Mouse (Mus musculus) MEL (cell line): ENCODE measurements around the gene Cela1. TPM values are rescaled to one million over a fixed set of nuclear protein-coding genes. Genes with fewer than 3 reads are reported as not detected.
A peak's percentile ranks its signal among the peaks of the same experiment; 100 is the strongest.

Experiments
- DNase-seq: peaks from one replicate; pipeline ENCODE4 v3.0.0; 2011; ENCODE audit warnings: low read depth, low spot score
- H3K27ac ChIP-seq: 2 replicates; pipeline ENCODE4 v1.5.1; 2012; ENCODE audit warnings: low read depth, mild to moderate bottlenecking, control low read depth, low read length, moderate library complexity; ENCODE audit not compliant: control insufficient read depth
- H3K27me3 ChIP-seq, 2 experiments: fragments of 150-350 bp in 1 of 2; sonication (generic) in 1 of 2; 2 replicates each; pipeline ENCODE4 v1.6.1; 2012; ENCODE audit warnings: low read length in 2 of 2, mild to moderate bottlenecking in 2 of 2, improper control_type of control experiment in 1 of 2, moderate library complexity in 1 of 2; ENCODE audit not compliant: insufficient read depth in 2 of 2, control insufficient read depth in 1 of 2
- H3K36me3 ChIP-seq, 2 experiments: 2 replicates each; pipeline ENCODE4 v1.6.1; 2012 to 2014; ENCODE audit warnings: low read length in 2 of 2, improper control_type of control experiment in 1 of 2, inconsistent platforms in 1 of 2, mild to moderate bottlenecking in 1 of 2; ENCODE audit not compliant: insufficient read depth in 2 of 2, control insufficient read depth in 1 of 2
- H3K4me1 ChIP-seq, 2 experiments: fragments of 150-350 bp in 1 of 2; sonication (generic) in 1 of 2; 2 replicates each; pipeline ENCODE4 v1.6.1; 2012; ENCODE audit warnings: low read length in 2 of 2, improper control_type of control experiment in 1 of 2, mild to moderate bottlenecking in 1 of 2; ENCODE audit not compliant: insufficient read depth in 2 of 2, control insufficient read depth in 1 of 2
- H3K4me3 ChIP-seq, 2 experiments: fragments of 150-350 bp in 1 of 2; sonication (generic) in 1 of 2; 2 replicates each; pipeline ENCODE4 v1.5.1; 2012; ENCODE audit warnings: low read depth in 2 of 2, low read length in 2 of 2, mild to moderate bottlenecking in 2 of 2, moderate library complexity in 2 of 2, control low read depth in 1 of 2, improper control_type of control experiment in 1 of 2; ENCODE audit not compliant: control insufficient read depth in 1 of 2, insufficient read depth in 1 of 2
- H3K79me2 ChIP-seq: 2 replicates; pipeline ENCODE4 v1.6.1; 2012; ENCODE audit warnings: mild to moderate bottlenecking, low read length, moderate library complexity; ENCODE audit not compliant: control insufficient read depth, poor library complexity, insufficient read depth
- H3K9ac ChIP-seq: 2 replicates; pipeline ENCODE4 v1.6.1; 2012; ENCODE audit warnings: low read depth, mild to moderate bottlenecking, control low read depth, low read length, moderate library complexity; ENCODE audit not compliant: control insufficient read depth, poor library complexity, severe bottlenecking
- H3K9me3 ChIP-seq: fragments of 150-350 bp; sonication (generic); replicated peaks from 2 replicates; pipeline ENCODE4 v1.6.1; 2012; ENCODE audit warnings: mild to moderate bottlenecking, low read length, improper control_type of control experiment, moderate library complexity; ENCODE audit not compliant: insufficient read depth
- CHD2 ChIP-seq: IDR thresholded peaks from 2 replicates; pipeline ENCODE4 v1.6.1; 2011; ENCODE audit warnings: low read length, improper control_type of control experiment
- ELF1 ChIP-seq: IDR thresholded peaks from 2 replicates; pipeline ENCODE4 v1.6.1; 2014; ENCODE audit warnings: low read depth, mild to moderate bottlenecking, inconsistent platforms, low read length, improper control_type of control experiment, moderate library complexity
- EP300 ChIP-seq, 2 experiments: IDR thresholded peaks; 2 replicates each; pipeline ENCODE4 v1.6.1; 2011; ENCODE audit warnings: improper control_type of control experiment in 2 of 2, low read length in 2 of 2, low read depth in 1 of 2, mild to moderate bottlenecking in 1 of 2
- ETS1 ChIP-seq: IDR thresholded peaks from 2 replicates; pipeline ENCODE4 v1.6.1; 2012; ENCODE audit warnings: low read depth, mild to moderate bottlenecking, inconsistent platforms, low read length, improper control_type of control experiment, moderate library complexity
- GABPA ChIP-seq: IDR thresholded peaks from 2 replicates; pipeline ENCODE4 v1.6.1; 2012; ENCODE audit warnings: low read depth, mild to moderate bottlenecking, inconsistent platforms, low read length, improper control_type of control experiment, moderate library complexity
- GATA1 ChIP-seq: IDR thresholded peaks from 2 replicates; pipeline ENCODE4 v1.6.1; 2011; ENCODE audit warnings: low read depth, low read length, improper control_type of control experiment
- HCFC1 ChIP-seq: IDR thresholded peaks from 2 replicates; pipeline ENCODE4 v1.6.1; 2012; ENCODE audit warnings: low read depth, mild to moderate bottlenecking, inconsistent platforms, low read length, improper control_type of control experiment, moderate library complexity
- JUND ChIP-seq: IDR thresholded peaks from 2 replicates; pipeline ENCODE4 v1.6.1; 2011; ENCODE audit warnings: low read depth, mild to moderate bottlenecking, improper control_type of control experiment, low read length
- KAT2A ChIP-seq: conservative IDR thresholded peaks from 2 replicates; pipeline ENCODE4 v1.6.1; 2012; ENCODE audit warnings: low read depth, low read length, improper control_type of control experiment, inconsistent platforms
- MAFK ChIP-seq: IDR thresholded peaks from 2 replicates; pipeline ENCODE4 v1.6.1; 2011; ENCODE audit warnings: low read depth, mild to moderate bottlenecking, low read length, improper control_type of control experiment, borderline replicate concordance
- MAX ChIP-seq: IDR thresholded peaks from 2 replicates; pipeline ENCODE4 v1.6.1; 2011; ENCODE audit warnings: low read length, improper control_type of control experiment
- MEF2A ChIP-seq: IDR thresholded peaks from 2 replicates; pipeline ENCODE4 v1.6.1; 2014; ENCODE audit warnings: low read depth, mild to moderate bottlenecking, inconsistent platforms, low read length, improper control_type of control experiment; ENCODE audit not compliant: poor library complexity, insufficient replicate concordance, severe bottlenecking; ENCODE audit errors: extremely low read depth
- MXI1 ChIP-seq: IDR thresholded peaks from 2 replicates; pipeline ENCODE4 v1.6.1; 2011; ENCODE audit warnings: mild to moderate bottlenecking, low read depth, low read length, improper control_type of control experiment
- MYB ChIP-seq: IDR thresholded peaks from 2 replicates; pipeline ENCODE4 v1.6.1; 2011; ENCODE audit warnings: mild to moderate bottlenecking, low read depth, low read length, improper control_type of control experiment
- MYC ChIP-seq: IDR thresholded peaks from 2 replicates; pipeline ENCODE4 v1.6.1; 2011; ENCODE audit warnings: low read depth, mild to moderate bottlenecking, low read length, improper control_type of control experiment, moderate library complexity
- NELFE ChIP-seq: IDR thresholded peaks from 2 replicates; pipeline ENCODE4 v1.6.1; 2011; ENCODE audit warnings: low read depth, low read length, improper control_type of control experiment
- NRF1 ChIP-seq: IDR thresholded peaks from 2 replicates; pipeline ENCODE4 v1.6.1; 2014; ENCODE audit warnings: low read depth, mild to moderate bottlenecking, inconsistent platforms, low read length, improper control_type of control experiment, moderate library complexity; ENCODE audit not compliant: poor library complexity, insufficient read depth, severe bottlenecking
- POLR2A ChIP-seq, 2 experiments: IDR thresholded peaks; 2 replicates each; pipeline ENCODE4 v1.6.1; 2011 to 2012; ENCODE audit warnings: low read length in 2 of 2, mild to moderate bottlenecking in 2 of 2, control low read depth in 1 of 2, improper control_type of control experiment in 1 of 2, low read depth in 1 of 2, moderate library complexity in 1 of 2; ENCODE audit not compliant: control insufficient read depth in 1 of 2, insufficient read depth in 1 of 2, poor library complexity in 1 of 2
- POLR2AphosphoS5 ChIP-seq: IDR thresholded peaks from 2 replicates; pipeline ENCODE4 v1.6.1; 2012; ENCODE audit warnings: low read depth, borderline replicate concordance, mild to moderate bottlenecking, inconsistent platforms, low read length, moderate library complexity, mixed read lengths
- RAD21 ChIP-seq: IDR thresholded peaks from 2 replicates; pipeline ENCODE4 v1.6.1; 2011; ENCODE audit warnings: mild to moderate bottlenecking, low read depth, low read length, improper control_type of control experiment
- RCOR1 ChIP-seq: IDR thresholded peaks from 2 replicates; pipeline ENCODE4 v1.6.1; 2012; ENCODE audit warnings: low read depth, mild to moderate bottlenecking, inconsistent platforms, low read length, improper control_type of control experiment
- TAL1 ChIP-seq: IDR thresholded peaks from 2 replicates; pipeline ENCODE4 v1.6.1; 2012; ENCODE audit warnings: mild to moderate bottlenecking, inconsistent platforms, low read length, moderate library complexity, mixed read lengths
- TBP ChIP-seq: IDR thresholded peaks from 2 replicates; pipeline ENCODE4 v1.8.0; 2011; ENCODE audit warnings: low read depth, low read length, improper control_type of control experiment
- TCF12 ChIP-seq: IDR thresholded peaks from 2 replicates; pipeline ENCODE4 v1.6.1; 2014; ENCODE audit warnings: low read depth, mild to moderate bottlenecking, inconsistent platforms, low read length, improper control_type of control experiment, moderate library complexity
- USF2 ChIP-seq, 2 experiments: IDR thresholded peaks; 2 replicates each; pipeline ENCODE4 v1.6.1; 2011 to 2012; ENCODE audit warnings: improper control_type of control experiment in 2 of 2, low read length in 2 of 2, borderline replicate concordance in 1 of 2, inconsistent platforms in 1 of 2, low read depth in 1 of 2, mild to moderate bottlenecking in 1 of 2; ENCODE audit not compliant: insufficient read depth in 1 of 2
- ZKSCAN1 ChIP-seq: IDR thresholded peaks from 2 replicates; pipeline ENCODE4 v1.6.1; 2012; ENCODE audit warnings: low read depth, mild to moderate bottlenecking, inconsistent platforms, low read length, improper control_type of control experiment, moderate library complexity
- ZMIZ1 ChIP-seq: IDR thresholded peaks from 2 replicates; pipeline ENCODE4 v1.6.1; 2012; ENCODE audit warnings: low read depth, mild to moderate bottlenecking, inconsistent platforms, low read length, improper control_type of control experiment, moderate library complexity
- polyA plus RNA-seq, 2 experiments: library from polyadenylated mRNA; stranded (reverse) in 1 of 2; unstranded in 1 of 2; fragments of >175 nt in 1 of 2; fragments of >200 nt in 1 of 2; gene quantifications; 2 replicates each; pipeline versions ENCODE4 v1.2.1 to v1.2.4; 2012; ENCODE audit warnings: low replicate concordance in 2 of 2, low read depth in 1 of 2; ENCODE audit not compliant: insufficient read length in 2 of 2, insufficient read depth in 1 of 2, missing spikeins in 1 of 2
- total RNA-seq: library from RNA; depleted of rRNA; stranded (reverse); fragments of 300-350 nt; gene quantifications from 2 replicates; pipeline ENCODE4 v1.2.3, GENCODE M21; 2012

Gene Cela1
- total and polyA plus RNA-seq, 3 experiments = 51.4 to 60.3 TPM; not detected in 1

DNA sequence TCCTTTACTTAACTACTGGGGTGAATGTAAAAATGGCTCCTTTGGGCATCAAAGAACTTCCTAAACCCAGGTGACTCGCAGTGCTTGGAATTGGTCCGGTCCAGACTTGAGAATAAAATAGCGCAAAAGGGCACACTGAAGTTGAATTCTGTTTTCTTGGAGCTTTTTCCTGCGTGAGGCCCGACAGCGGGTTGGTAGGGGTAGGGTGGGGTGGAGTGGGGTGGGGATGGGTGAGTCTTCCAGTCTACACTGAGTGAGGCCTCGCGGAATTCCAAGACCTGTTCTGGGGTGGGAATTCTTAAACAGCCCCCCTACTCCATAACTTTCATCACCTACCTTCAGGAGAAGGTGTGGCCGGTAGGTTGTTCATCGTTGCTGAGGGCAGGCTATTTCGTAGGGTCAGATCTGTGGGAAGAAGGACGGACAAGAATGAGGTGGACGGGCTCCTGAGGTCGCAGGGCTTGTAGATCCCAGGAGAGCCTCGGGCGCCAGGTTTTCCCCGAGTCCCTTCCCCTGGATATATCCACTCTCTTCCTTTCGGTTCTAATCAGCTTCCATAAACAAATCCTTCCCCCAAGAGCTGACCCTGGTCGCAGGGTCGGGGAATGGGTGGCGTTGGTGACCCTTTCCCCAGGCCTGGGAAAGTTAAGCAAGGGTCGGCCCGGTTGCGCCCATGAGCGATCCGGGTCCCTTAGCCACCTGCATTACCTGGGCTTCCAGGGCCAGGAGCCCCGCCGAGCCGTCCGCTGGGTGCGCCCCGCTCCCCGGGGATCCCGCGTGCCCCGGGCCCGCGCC lies 51.7 kb downstream of the Cela1 start:
- peak overlapping the region; percentile 72; a peak in 3 of 4 replicates for H3K4me3 ChIP-seq
- peaks cover 3 to 13% of the 10 kb centered on the region in 2 experiments; a peak in 3 of 4 replicates for H3K36me3 ChIP-seq
- H3K27ac ChIP-seq = no peak overlapping the region
- H3K4me1 ChIP-seq = peaks cover 4 to 32% of the 10 kb centered on the region in 2 experiments
- peak overlapping the region; percentile 71 for H3K9ac ChIP-seq
- no peak for DNase-seq
- no peaks in the 10 kb centered on the region; the same call in 1 of the 2 replicates for H3K79me2 ChIP-seq
- H3K9me3 ChIP-seq = no peaks in the 10 kb centered on the region
- 0 out of 4 replicates have a peak, but pooled peaks cover 0 to 2% of the 10 kb centered on the region in 2 experiments for H3K27me3 ChIP-seq
- TF ChIP-seq GATA1 = no peak
- no peak for TF ChIP-seq GABPA
- no peak for TF ChIP-seq POLR2A (IDR thresholded peaks at IDR 0.05; ENCODE audit: control insufficient read depth in 1 of 2, insufficient read depth in 1 of 2, low read depth in 1 of 2, low read length in 2 of 2, poor library complexity in 1 of 2)
- no peak for TF ChIP-seq CHD2
- no peak for TF ChIP-seq MYC
- TF ChIP-seq JUND = no peak
- no peak for TF ChIP-seq ZKSCAN1
- TF ChIP-seq KAT2A = no peak
- no peak for TF ChIP-seq MAFK
- TF ChIP-seq MXI1 = no peak

GRCm38 (mm10) chr15:100635239-100635638 lies 52.5 kb downstream of the Cela1 start:
- Histone ChIP-seq H3K79me2 (no peaks in the 10 kb centered on the region; the same call in 1 of the 2 replicates), H3K4me3 (peak overlapping the region in 1 of 2 experiments; percentile 30; a peak in 2 of 4 replicates), H3K27me3 (0 out of 4 replicates have a peak, but pooled peaks cover 0 to 2% of the 10 kb centered on the region in 2 experiments), H3K9ac (no peak overlapping the region), H3K36me3 (peaks cover 0 to 13% of the 10 kb centered on the region in 2 experiments; a peak in 2 of 4 replicates), H3K27ac (no peak overlapping the region), H3K9me3 (no peaks in the 10 kb centered on the region), H3K4me1 (peaks cover 4 to 32% of the 10 kb centered on the region in 2 experiments)
- DNase-seq = peak; percentile 65
- TF ChIP-seq TAL1 (0 out of 2 replicates have a peak, but pooled peaks have one; percentile 7), GABPA (no peak), TCF12 (peak; percentile 48; the same call in 1 of the 2 replicates), GATA1 (no peak), MAFK (no peak), MYB (no peak), KAT2A (no peak), RAD21 (no peak), ETS1 (0 out of 2 replicates have a peak, but pooled peaks have one; percentile 27), JUND (no peak), HCFC1 (no peak), MEF2A (no peak), RCOR1 (peak; percentile 43; the same call in 1 of the 2 replicates), NRF1 (no peak), TBP (no peak), ELF1 (no peak), CHD2 (no peak), MXI1 (0 out of 2 replicates have a peak, but pooled peaks have one; percentile 43), MAX (peak; percentile 66), USF2 (IDR thresholded peaks at IDR 0.05; ENCODE audit: borderline replicate concordance in 1 of 2, insufficient read depth in 1 of 2, low read depth in 1 of 2, low read length in 2 of 2) (0 out of 4 replicates have a peak, but pooled peaks of 1 of the 2 experiments have one; percentile 29), EP300 (IDR thresholded peaks at IDR 0.05; ENCODE audit: low read depth in 1 of 2, low read length in 2 of 2) (peak in 1 of 2 experiments; percentile 46; a peak in 3 of 4 replicates), MYC (no peak), ZMIZ1 (no peak), POLR2AphosphoS5 (no peak), NELFE (no peak)
